Mouse (Mus musculus): ENCODE data around the gene Trim54. TPM values are rescaled to one million over a fixed set of nuclear protein-coding genes. Genes with fewer than 3 reads are reported as not detected.

Gene Trim54
- total RNA-seq (2021), result not detected

GRCm38 (mm10) chr5:31116354-31116753 lies at the start of gene Trim54:
Gene Trim54 (plus strand): TSS chr5:31116712.
- DNase-seq (ENCODE audit: extremely low spot score in 1 of 2, low spot score in 1 of 2), result no peak

GRCm38 (mm10) chr5:31069810-31070209 lies 46.7 kb upstream of the Trim54 start:
- no peak for DNase-seq (ENCODE audit: extremely low spot score in 1 of 2, low spot score in 1 of 2)

GRCm38 (mm10) chr5:31071059-31071458 lies 45.5 kb upstream of the Trim54 start:
- DNase-seq (ENCODE audit: extremely low spot score in 1 of 2, low spot score in 1 of 2), result no peak

- DNase-seq (ENCODE audit: extremely low spot score in 1 of 2, low spot score in 1 of 2), result no peak
Observed at GRCm38 (mm10) chr5:31071821-31072220, 44.7 kb upstream of the Trim54 start.

- no peak for DNase-seq (ENCODE audit: extremely low spot score in 1 of 2, low spot score in 1 of 2)
Observed at GRCm38 (mm10) chr5:31073176-31073575, 43.3 kb upstream of the Trim54 start.

- no peak for DNase-seq (ENCODE audit: extremely low spot score in 1 of 2, low spot score in 1 of 2)
Observed at GRCm38 (mm10) chr5:31076346-31076745, 40.2 kb upstream of the Trim54 start.

GRCm38 (mm10) chr5:31080059-31080794 lies 36.3 kb upstream of the Trim54 start:
- peak in 1 of 2 experiments; percentile 30 for DNase-seq (ENCODE audit: extremely low spot score in 1 of 2, low spot score in 1 of 2)

GRCm38 (mm10) chr5:31080795-31081164 lies 35.7 kb upstream of the Trim54 start:
- no peak for DNase-seq (ENCODE audit: extremely low spot score in 1 of 2, low spot score in 1 of 2)

- no peak for DNase-seq (ENCODE audit: extremely low spot score in 1 of 2, low spot score in 1 of 2)
Observed at GRCm38 (mm10) chr5:31081386-31081785, 35.1 kb upstream of the Trim54 start.

- DNase-seq (ENCODE audit: extremely low spot score in 1 of 2, low spot score in 1 of 2), result peak in 1 of 2 experiments; percentile 71
Observed at GRCm38 (mm10) chr5:31082355-31082754, 34.2 kb upstream of the Trim54 start.

GRCm38 (mm10) chr5:31082935-31083625 lies 33.4 kb upstream of the Trim54 start:
- no peak for DNase-seq (ENCODE audit: extremely low spot score in 1 of 2, low spot score in 1 of 2)

- no peak for DNase-seq (ENCODE audit: extremely low spot score in 1 of 2, low spot score in 1 of 2)
Observed at GRCm38 (mm10) chr5:31083949-31084348, 32.6 kb upstream of the Trim54 start.

- no peak for DNase-seq (ENCODE audit: extremely low spot score in 1 of 2, low spot score in 1 of 2)
Observed at GRCm38 (mm10) chr5:31086606-31087005, 29.9 kb upstream of the Trim54 start.

- no peak for DNase-seq (ENCODE audit: extremely low spot score in 1 of 2, low spot score in 1 of 2)
Observed at GRCm38 (mm10) chr5:31087131-31087530, 29.4 kb upstream of the Trim54 start.

GRCm38 (mm10) chr5:31092231-31092975 lies 24.1 kb upstream of the Trim54 start:
- peak in 1 of 2 experiments; percentile 38 for DNase-seq (ENCODE audit: extremely low spot score in 1 of 2, low spot score in 1 of 2)

GRCm38 (mm10) chr5:31093151-31094041 lies 23.1 kb upstream of the Trim54 start:
- DNase-seq (ENCODE audit: extremely low spot score in 1 of 2, low spot score in 1 of 2), result peak in 1 of 2 experiments; percentile 53

GRCm38 (mm10) chr5:31094100-31094798 lies 22.3 kb upstream of the Trim54 start:
- DNase-seq (ENCODE audit: extremely low spot score in 1 of 2, low spot score in 1 of 2), result no peak

GRCm38 (mm10) chr5:31094799-31095691 lies 21.5 kb upstream of the Trim54 start:
- no peak for DNase-seq (ENCODE audit: extremely low spot score in 1 of 2, low spot score in 1 of 2)
